Mouse (Mus musculus): ENCODE measurements at regions not wholly inside any gene's neighbourhood (a gene's known extent, or its start where the extent isn't known, plus 50 kb on each side); places are given as distances from the start of the nearest gene placed in this dataset.

- H3K27ac ChIP-seq (ENCODE audit: low read length): no peak overlapping the region
- no peaks in the 10 kb centered on the region for H3K36me3 ChIP-seq (ENCODE audit: control insufficient read depth, insufficient read depth)
- ATAC-seq (replicated peaks; ENCODE audit: extremely low read depth, insufficient read depth, low FRiP score): no peak
- no peaks in the 10 kb centered on the region for H3K9me3 ChIP-seq (replicated peaks; ENCODE audit: control insufficient read depth, low read length)
- no peaks in the 10 kb centered on the region for H3K27me3 ChIP-seq (ENCODE audit: control insufficient read depth, insufficient read depth, low read length)
- 87% methylated on average over 14 of the region's 14 CpGs for WGBS
- no peak overlapping the region for H3K4me2 ChIP-seq (ENCODE audit: low read depth, low read length)
- no peak overlapping the region for H3K9ac ChIP-seq (ENCODE audit: low read length)
- H3K4me3 ChIP-seq (ENCODE audit: low read length): no peak overlapping the region
- H3K4me1 ChIP-seq (ENCODE audit: control insufficient read depth, insufficient read depth, low read length): peaks cover 3% of the 10 kb centered on the region; the same call in 1 of the 2 replicates
Measured at GRCm38 (mm10) chr17:47221068-47221796, 147.5 kb upstream of the Mrps10 start.

DNA sequence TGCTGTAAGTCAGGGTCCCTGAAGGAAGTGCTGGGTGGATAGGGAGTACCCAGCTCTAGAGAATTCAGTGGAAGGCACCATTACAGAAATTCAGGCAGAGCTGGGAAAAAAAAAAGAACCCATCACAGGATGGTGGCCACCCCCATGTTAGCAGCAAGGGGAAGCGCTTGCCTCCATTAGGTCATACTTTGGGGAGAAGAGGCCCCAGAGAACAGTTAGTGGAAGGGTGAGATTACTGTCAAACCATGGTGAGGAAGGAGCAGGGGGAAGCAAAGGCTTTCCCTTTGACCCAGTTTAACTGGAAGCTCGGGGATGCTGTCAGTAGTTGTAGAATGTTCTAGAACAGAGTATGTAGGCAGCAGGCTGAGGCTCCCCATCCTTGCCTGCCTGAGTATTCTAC lies 148.8 kb upstream of the Mrps10 start:
- H3K27ac ChIP-seq (ENCODE audit: low read length): no peak overlapping the region
- 89% methylated on average over 2 of the region's 2 CpGs for WGBS
- no peak overlapping the region for H3K9ac ChIP-seq (ENCODE audit: low read length)
- H3K27me3 ChIP-seq (ENCODE audit: control insufficient read depth, insufficient read depth, low read length): no peaks in the 10 kb centered on the region
- no peaks in the 10 kb centered on the region for H3K4me1 ChIP-seq (ENCODE audit: control insufficient read depth, insufficient read depth, low read length)
- no peak for ATAC-seq (replicated peaks; ENCODE audit: extremely low read depth, insufficient read depth, low FRiP score)
- H3K9me3 ChIP-seq (replicated peaks; ENCODE audit: control insufficient read depth, low read length): no peaks in the 10 kb centered on the region
- H3K4me2 ChIP-seq (ENCODE audit: low read depth, low read length): no peak overlapping the region
- no peaks in the 10 kb centered on the region for H3K36me3 ChIP-seq (ENCODE audit: control insufficient read depth, insufficient read depth)
- no peak overlapping the region for H3K4me3 ChIP-seq (ENCODE audit: low read length)

GRCm38 (mm10) chr17:47216490-47216889 lies 152.2 kb upstream of the Mrps10 start:
- Histone ChIP-seq H3K4me2 (ENCODE audit: low read depth, low read length) (no peak overlapping the region), H3K9me3 (replicated peaks; ENCODE audit: control insufficient read depth, low read length) (no peaks in the 10 kb centered on the region), H3K27me3 (ENCODE audit: control insufficient read depth, insufficient read depth, low read length) (no peaks in the 10 kb centered on the region), H3K4me3 (ENCODE audit: low read length) (no peak overlapping the region), H3K27ac (ENCODE audit: low read length) (no peak overlapping the region), H3K4me1 (ENCODE audit: control insufficient read depth, insufficient read depth, low read length) (no peaks in the 10 kb centered on the region), H3K9ac (ENCODE audit: low read length) (no peak overlapping the region), H3K36me3 (ENCODE audit: control insufficient read depth, insufficient read depth) (no peaks in the 10 kb centered on the region)
- WGBS: 97% methylated on average over 3 of the region's 3 CpGs
- no peak for ATAC-seq (replicated peaks; ENCODE audit: extremely low read depth, insufficient read depth, low FRiP score)

DNA sequence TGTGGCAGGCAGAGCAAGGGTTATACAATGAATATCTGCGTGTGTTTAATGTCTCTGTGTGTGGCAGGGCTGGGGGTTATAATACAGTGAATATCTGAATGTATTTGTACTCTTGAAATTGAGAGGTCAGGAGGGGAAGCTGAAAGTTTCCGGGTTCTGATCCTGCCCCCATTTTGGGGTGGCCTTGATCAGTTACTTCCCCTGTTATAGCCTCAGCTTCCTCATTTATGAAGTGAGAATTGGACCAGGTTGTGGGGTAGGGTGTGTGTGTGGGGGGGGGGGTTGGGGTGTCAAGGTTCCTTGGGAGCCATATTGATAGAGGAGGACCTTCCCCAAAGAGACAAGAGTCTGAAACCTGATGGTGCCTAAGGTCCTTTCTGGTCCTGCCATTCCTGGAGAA lies 152.8 kb upstream of the Mrps10 start:
- no peaks in the 10 kb centered on the region for H3K9me3 ChIP-seq (replicated peaks; ENCODE audit: control insufficient read depth, low read length)
- 87% methylated on average over 2 of the region's 2 CpGs for WGBS
- no peak overlapping the region for H3K27ac ChIP-seq (ENCODE audit: low read length)
- ATAC-seq (replicated peaks; ENCODE audit: extremely low read depth, insufficient read depth, low FRiP score): no peak
- no peaks in the 10 kb centered on the region for H3K27me3 ChIP-seq (ENCODE audit: control insufficient read depth, insufficient read depth, low read length)
- no peaks in the 10 kb centered on the region for H3K4me1 ChIP-seq (ENCODE audit: control insufficient read depth, insufficient read depth, low read length)
- no peak overlapping the region for H3K9ac ChIP-seq (ENCODE audit: low read length)
- no peak overlapping the region for H3K4me2 ChIP-seq (ENCODE audit: low read depth, low read length)
- no peak overlapping the region for H3K4me3 ChIP-seq (ENCODE audit: low read length)
- H3K36me3 ChIP-seq (ENCODE audit: control insufficient read depth, insufficient read depth): no peaks in the 10 kb centered on the region

DNA sequence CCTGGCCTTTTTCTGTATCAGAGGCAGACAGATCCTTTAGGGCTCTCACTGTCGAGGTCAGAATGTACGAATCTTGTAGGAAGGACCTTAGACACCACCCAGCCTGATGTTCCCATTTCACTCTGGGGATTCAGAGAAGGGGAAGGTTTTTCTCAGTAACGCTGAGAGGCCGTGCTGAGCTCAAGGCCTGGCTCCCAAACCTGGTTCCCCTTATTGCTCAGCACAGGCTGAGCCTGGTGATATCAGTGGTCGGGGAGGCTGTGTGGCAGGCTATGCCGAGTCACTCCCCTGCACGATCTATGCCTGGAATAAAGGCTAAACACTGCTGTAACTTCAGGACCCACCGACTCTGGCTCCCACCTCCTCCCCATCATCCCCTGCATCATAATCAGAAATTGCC lies 154.6 kb upstream of the Mrps10 start:
- H3K27ac ChIP-seq (ENCODE audit: low read length): no peak overlapping the region
- H3K4me1 ChIP-seq (ENCODE audit: control insufficient read depth, insufficient read depth, low read length): no peaks in the 10 kb centered on the region
- no peak for ATAC-seq (replicated peaks; ENCODE audit: extremely low read depth, insufficient read depth, low FRiP score)
- H3K36me3 ChIP-seq (ENCODE audit: control insufficient read depth, insufficient read depth): no peaks in the 10 kb centered on the region
- 88% methylated on average over 8 of the region's 8 CpGs for WGBS
- H3K4me2 ChIP-seq (ENCODE audit: low read depth, low read length): no peak overlapping the region
- no peaks in the 10 kb centered on the region for H3K9me3 ChIP-seq (replicated peaks; ENCODE audit: control insufficient read depth, low read length)
- no peak overlapping the region for H3K9ac ChIP-seq (ENCODE audit: low read length)
- H3K4me3 ChIP-seq (ENCODE audit: low read length): no peak overlapping the region
- no peaks in the 10 kb centered on the region for H3K27me3 ChIP-seq (ENCODE audit: control insufficient read depth, insufficient read depth, low read length)

DNA sequence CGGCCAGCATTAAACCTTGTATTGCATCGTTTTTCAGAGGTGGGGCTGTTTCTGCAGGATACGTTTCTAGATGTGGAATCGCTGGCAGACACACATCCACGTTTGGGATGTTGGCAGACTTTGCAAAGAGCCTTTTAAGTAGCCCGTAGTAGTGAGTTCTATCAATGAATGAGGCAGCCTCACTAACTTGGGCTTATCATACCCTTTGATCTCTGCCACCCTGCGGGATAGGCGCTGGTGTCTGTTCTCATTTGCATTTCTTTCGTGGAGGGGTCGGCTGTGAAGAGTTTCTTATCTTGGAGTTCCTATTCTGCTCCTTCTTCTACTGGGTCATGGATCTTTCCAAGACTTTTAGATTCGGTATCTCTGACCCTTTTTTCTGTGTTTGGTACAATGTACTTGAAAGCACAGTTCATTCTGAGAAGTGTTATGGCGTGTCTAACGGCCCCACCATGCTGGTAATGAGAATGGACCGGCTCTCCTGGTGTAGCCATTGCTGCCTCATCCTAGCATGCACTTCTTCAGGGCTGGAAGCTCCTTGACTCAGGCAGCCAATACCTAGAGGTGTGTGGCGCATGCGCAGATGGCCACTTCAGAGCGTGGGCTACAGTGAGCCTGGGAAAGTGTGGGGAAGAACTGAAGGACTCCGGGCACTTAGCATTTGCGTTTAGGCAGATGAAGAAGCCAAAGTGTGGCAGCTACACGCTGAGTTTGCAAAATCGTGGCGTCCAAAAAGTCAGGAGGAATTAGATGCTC lies 158.1 kb upstream of the Mrps10 start:
- H3K9me3 ChIP-seq (replicated peaks; ENCODE audit: control insufficient read depth, low read length): no peaks in the 10 kb centered on the region
- 69% methylated on average over 22 of the region's 22 CpGs for WGBS
- no peak for ATAC-seq (replicated peaks; ENCODE audit: extremely low read depth, insufficient read depth, low FRiP score)
- H3K4me1 ChIP-seq (ENCODE audit: control insufficient read depth, insufficient read depth, low read length): no peaks in the 10 kb centered on the region
- H3K27me3 ChIP-seq (ENCODE audit: control insufficient read depth, insufficient read depth, low read length): no peaks in the 10 kb centered on the region
- H3K9ac ChIP-seq (ENCODE audit: low read length): no peak overlapping the region
- no peaks in the 10 kb centered on the region for H3K36me3 ChIP-seq (ENCODE audit: control insufficient read depth, insufficient read depth)
- no peak overlapping the region for H3K27ac ChIP-seq (ENCODE audit: low read length)
- no peak overlapping the region for H3K4me2 ChIP-seq (ENCODE audit: low read depth, low read length)
- no peak overlapping the region for H3K4me3 ChIP-seq (ENCODE audit: low read length)

GRCm38 (mm10) chr17:47208886-47209585 lies 159.7 kb upstream of the Mrps10 start:
- Histone ChIP-seq H3K27me3 (ENCODE audit: control insufficient read depth, insufficient read depth, low read length) (no peaks in the 10 kb centered on the region), H3K4me3 (ENCODE audit: low read length) (no peak overlapping the region), H3K36me3 (ENCODE audit: control insufficient read depth, insufficient read depth) (no peaks in the 10 kb centered on the region), H3K4me2 (ENCODE audit: low read depth, low read length) (no peak overlapping the region), H3K27ac (ENCODE audit: low read length) (no peak overlapping the region), H3K4me1 (ENCODE audit: control insufficient read depth, insufficient read depth, low read length) (peaks cover 5% of the 10 kb centered on the region), H3K9me3 (replicated peaks; ENCODE audit: control insufficient read depth, low read length) (no peaks in the 10 kb centered on the region), H3K9ac (ENCODE audit: low read length) (no peak overlapping the region)
- 86% methylated on average over 16 of the region's 16 CpGs for WGBS
- ATAC-seq (replicated peaks; ENCODE audit: extremely low read depth, insufficient read depth, low FRiP score): no peak

DNA sequence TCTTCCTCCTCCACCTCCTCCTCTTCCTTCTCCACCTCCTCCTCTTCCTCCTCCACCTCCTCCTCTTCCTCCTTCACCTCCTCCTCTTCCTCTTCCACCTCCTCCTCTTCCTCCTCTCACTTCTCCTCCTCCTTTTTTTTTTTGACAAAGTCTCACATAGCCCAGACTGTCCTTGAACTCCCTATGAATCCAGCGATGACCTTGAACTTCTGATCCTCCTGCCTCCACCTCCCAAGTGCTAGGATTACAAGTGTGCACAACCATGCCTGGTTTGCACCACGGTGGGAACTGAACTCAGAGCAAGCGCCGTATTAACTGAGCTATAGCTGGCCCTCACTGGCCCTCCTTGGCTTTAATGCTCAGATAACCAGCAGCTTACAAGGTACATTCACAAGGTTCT lies 161.2 kb upstream of the Mrps10 start:
- no peaks in the 10 kb centered on the region for H3K9me3 ChIP-seq (replicated peaks; ENCODE audit: control insufficient read depth, low read length)
- 93% methylated on average over 4 of the region's 4 CpGs for WGBS
- H3K4me1 ChIP-seq (ENCODE audit: control insufficient read depth, insufficient read depth, low read length): peaks cover 6% of the 10 kb centered on the region
- no peak overlapping the region for H3K4me3 ChIP-seq (ENCODE audit: low read length)
- H3K36me3 ChIP-seq (ENCODE audit: control insufficient read depth, insufficient read depth): no peaks in the 10 kb centered on the region
- H3K27ac ChIP-seq (ENCODE audit: low read length): no peak overlapping the region
- ATAC-seq (replicated peaks; ENCODE audit: extremely low read depth, insufficient read depth, low FRiP score): no peak
- no peaks in the 10 kb centered on the region for H3K27me3 ChIP-seq (ENCODE audit: control insufficient read depth, insufficient read depth, low read length)
- no peak overlapping the region for H3K9ac ChIP-seq (ENCODE audit: low read length)
- H3K4me2 ChIP-seq (ENCODE audit: low read depth, low read length): no peak overlapping the region
